Mouse (Mus musculus) neutrophil, adult 83 days (primary cell): ENCODE measurements around the gene F9. TPM values are rescaled to one million over a fixed set of nuclear protein-coding genes. Genes with fewer than 3 reads are reported as not detected.

Experiments used
- total RNA-seq, 2 experiments: library from RNA; stranded (reverse); gene quantifications; one replicate each; pipeline ENCODE4 v1.2.4; 2023

Gene F9
- not detected for total RNA-seq

DNA sequence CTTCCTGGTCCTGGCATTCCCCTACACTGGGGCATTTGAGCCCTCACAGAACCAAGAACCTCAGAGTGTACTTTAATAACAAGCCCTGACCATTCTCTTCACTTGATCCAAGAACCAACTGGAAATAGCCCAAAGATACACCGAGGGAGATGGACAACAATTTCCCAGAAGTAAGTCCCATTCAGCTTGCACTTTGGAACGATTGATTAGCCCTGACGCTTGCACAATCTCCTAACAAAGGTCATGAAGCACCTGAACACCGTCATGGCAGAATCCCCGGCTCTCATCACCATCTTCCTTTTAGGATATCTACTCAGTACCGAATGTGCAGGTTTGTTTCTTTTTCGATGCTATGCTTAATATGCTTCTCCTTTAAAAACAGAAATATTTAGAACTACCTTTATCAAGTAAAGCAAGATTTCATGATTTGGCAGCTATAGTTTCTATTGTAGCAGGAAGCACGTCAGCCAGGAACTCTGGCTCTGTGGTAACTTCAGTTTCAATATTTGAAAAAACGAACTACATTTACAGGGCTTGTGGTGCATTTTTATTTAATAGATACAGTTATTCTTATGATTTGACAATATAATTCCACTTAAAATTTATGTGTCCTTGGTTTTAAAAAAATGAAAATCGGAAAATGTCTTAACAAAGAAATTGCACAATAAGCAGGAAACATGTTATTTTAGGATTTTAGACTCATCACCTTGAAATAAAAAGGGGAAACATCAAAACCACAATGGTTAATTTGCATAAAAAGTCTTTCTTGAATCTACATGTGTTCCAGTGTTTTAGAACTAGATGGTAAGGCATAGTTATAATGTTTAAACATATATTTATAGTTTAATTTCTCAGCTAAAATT is at the start of gene F9:
Gene F9, plus strand, starts transcription at position 244 of the 863 bp plus-strand sequence.

Other genes starting within 250 kb of the F9 start
- gene Mcf2, start 179.6 kb downstream of the F9 start, total RNA-seq = under 1 TPM; 0.07 to 0.09 TPM